Mouse (Mus musculus) liver, adult 2 months (tissue): ENCODE data around the gene Btn2a2. TPM values are rescaled to one million over a fixed set of nuclear protein-coding genes. Genes with fewer than 3 reads are reported as not detected.

ENCODE experiments used
- DNase-seq: peaks from one replicate; pipeline ENCODE4 v3.0.0-alpha.2; 2011; ENCODE audit warnings: low read depth, low spot score; ENCODE audit errors: extremely low read depth
- H3K27ac ChIP-seq: fragments of 200-500 bp; replicated peaks from 2 replicates; pipeline ENCODE4 v1.5.1; 2012; ENCODE audit warnings: low read depth, mild to moderate bottlenecking, control low read depth, inconsistent platforms, low read length; ENCODE audit not compliant: insufficient read depth
- H3K27me3 ChIP-seq: fragments of 200-500 bp; 2 replicates; pipeline ENCODE4 v1.6.1; 2012; ENCODE audit warnings: mild to moderate bottlenecking, moderate library complexity, low read length, inconsistent platforms; ENCODE audit not compliant: control insufficient read depth, insufficient read depth
- H3K36me3 ChIP-seq: fragments of 200-500 bp; 2 replicates; pipeline ENCODE4 v1.6.1; 2012; ENCODE audit warnings: low read length, inconsistent platforms; ENCODE audit not compliant: control insufficient read depth, insufficient read depth
- H3K4me1 ChIP-seq: fragments of 200-500 bp; 2 replicates; pipeline ENCODE4 v1.6.1; 2011; ENCODE audit warnings: low read length; ENCODE audit not compliant: control insufficient read depth, insufficient read depth
- H3K4me3 ChIP-seq: fragments of 200-500 bp; 2 replicates; pipeline ENCODE4 v1.5.1; 2011; ENCODE audit warnings: low read depth, mild to moderate bottlenecking, control low read depth, low read length, moderate library complexity; ENCODE audit not compliant: insufficient read depth
- H3K79me2 ChIP-seq: fragments of 200-500 bp; 2 replicates; pipeline ENCODE4 v1.6.1; 2012; ENCODE audit warnings: inconsistent platforms, mild to moderate bottlenecking, low read length, moderate library complexity; ENCODE audit not compliant: control insufficient read depth, insufficient read depth
- H3K9ac ChIP-seq: fragments of 200-500 bp; 2 replicates; pipeline ENCODE4 v1.6.1; 2012; ENCODE audit warnings: low read depth, mild to moderate bottlenecking, control low read depth, inconsistent platforms, low read length
- CTCF ChIP-seq: fragments of 200-500 bp; IDR thresholded peaks from 2 replicates; pipeline ENCODE4 v1.5.1; 2011; ENCODE audit warnings: low read depth, low read length, control low read depth
- POLR2A ChIP-seq: fragments of 200-500 bp; IDR thresholded peaks from 2 replicates; pipeline ENCODE4 v1.6.1; 2011; ENCODE audit warnings: low read length, control low read depth; ENCODE audit not compliant: insufficient read depth; ENCODE audit errors: extremely low read depth
- WGBS: fragments of 180-500 bp; shearing (Covaris S2); methylation state at CpG from one replicate; pipeline ENCODE4 v1.1.7; 2018; 5-methylcytosine and 5-hydroxymethylcytosine counted together
- polyA plus RNA-seq: library from polyadenylated mRNA; depleted of rRNA; stranded (reverse); fragments of >200 nt; gene quantifications from 2 replicates; pipeline ENCODE4 v1.2.3, GENCODE M21; 2012; rRNA removed
- total RNA-seq: library from RNA; depleted of rRNA; stranded (reverse); fragments of >200 nt; gene quantifications from 2 replicates; pipeline ENCODE4 v1.2.3, GENCODE M21; 2014; rRNA removed

Gene Btn2a2
- total and polyA plus RNA-seq, 2 experiments = not detected

- peak; percentile 87 for DNase-seq
- Histone ChIP-seq H3K79me2 (no peaks in the 10 kb centered on the region), H3K9ac (no peak overlapping the region), H3K4me3 (peak overlapping the region; percentile 27), H3K36me3 (no peaks in the 10 kb centered on the region), H3K27me3 (no peaks in the 10 kb centered on the region), H3K27ac (no peak overlapping the region), H3K4me1 (peaks cover 6% of the 10 kb centered on the region)
- under 1% methylated on average over 28 of the region's 28 CpGs for WGBS
- TF ChIP-seq CTCF = peak; percentile 90
- TF ChIP-seq POLR2A = peak; percentile 30; the same call in 1 of the 2 replicates
Observed at GRCm38 (mm10) chr13:23432562-23433201, 56.0 kb downstream of the Btn2a2 start.

- under 1% methylated on average over 15 of the region's 15 CpGs for WGBS
- H3K36me3 ChIP-seq = no peaks in the 10 kb centered on the region
- H3K27me3 ChIP-seq = no peaks in the 10 kb centered on the region
- peaks cover 6% of the 10 kb centered on the region for H3K4me1 ChIP-seq
- no peaks in the 10 kb centered on the region for H3K79me2 ChIP-seq
- DNase-seq = peak; percentile 90
- peak overlapping the region; percentile 64 for H3K4me3 ChIP-seq
- H3K9ac ChIP-seq = peak overlapping the region; percentile 79
- TF ChIP-seq POLR2A = no peak
- no peak for TF ChIP-seq CTCF
- peak overlapping the region; percentile 91 for H3K27ac ChIP-seq
Observed at GRCm38 (mm10) chr13:23431351-23431771, 57.3 kb downstream of the Btn2a2 start.

DNA sequence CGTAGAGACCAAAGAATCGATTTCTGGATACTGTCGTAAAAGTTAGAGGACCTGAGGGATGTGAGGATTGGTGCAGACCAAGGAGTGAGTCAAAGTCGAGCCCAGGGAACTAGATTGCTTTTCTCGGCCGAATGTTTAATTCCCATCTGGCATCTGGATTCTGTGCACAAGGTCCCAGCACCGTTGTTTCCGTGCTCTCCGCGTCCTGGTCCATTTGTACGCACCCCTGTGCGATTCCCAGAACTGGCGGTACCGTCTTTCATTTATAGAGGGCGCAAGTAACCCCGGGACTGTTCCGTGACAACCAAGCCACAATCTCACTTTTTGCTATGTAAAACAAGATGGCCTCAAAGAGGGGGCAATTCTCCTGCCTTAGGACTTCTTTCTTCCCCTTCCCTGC is 57.9 kb downstream of the Btn2a2 start:
- DNase-seq = peak; percentile 81

DNA sequence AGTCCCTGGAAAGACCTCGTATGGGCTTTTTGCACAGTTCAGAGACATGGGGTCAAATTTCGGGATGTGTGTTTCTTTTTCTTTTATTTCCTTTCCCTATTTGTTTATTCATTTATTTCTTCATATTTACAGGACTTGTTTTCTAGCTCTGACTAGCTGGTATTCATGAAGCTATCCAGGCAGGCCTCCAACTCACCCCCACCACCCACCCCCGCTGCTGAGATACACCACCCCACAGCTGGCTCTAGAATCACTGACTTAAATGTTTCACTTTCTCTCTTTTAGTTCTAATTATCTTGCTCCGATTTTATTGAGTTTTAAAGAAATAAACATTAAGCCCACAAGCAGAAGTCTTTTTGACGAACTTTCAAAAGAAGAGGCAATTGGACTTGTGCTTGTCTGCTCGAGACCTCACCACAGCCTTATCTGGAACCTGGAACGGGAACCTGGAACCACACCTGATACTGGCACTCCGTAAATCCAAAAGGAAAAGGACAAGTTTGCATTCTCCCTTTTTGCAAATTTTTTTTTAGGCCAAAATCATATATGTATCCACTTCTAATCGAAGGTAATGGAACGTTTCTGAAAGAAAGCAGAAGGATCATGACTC is 58.8 kb downstream of the Btn2a2 start:
- Histone ChIP-seq H3K27me3 (no peaks in the 10 kb centered on the region), H3K4me3 (peak overlapping the region; percentile 22; the same call in 1 of the 2 replicates), H3K79me2 (no peaks in the 10 kb centered on the region), H3K4me1 (peaks cover 3% of the 10 kb centered on the region; the same call in 1 of the 2 replicates), H3K27ac (no peak overlapping the region), H3K36me3 (no peaks in the 10 kb centered on the region), H3K9ac (no peak overlapping the region)
- TF ChIP-seq CTCF (no peak), POLR2A (no peak)
- 46% methylated on average over 10 of the region's 10 CpGs for WGBS
- peak; percentile 9 for DNase-seq

More for the DNA sequence above, 57.9 kb downstream of the Btn2a2 start:
- H3K4me3 ChIP-seq = peak overlapping the region; percentile 64
- no peaks in the 10 kb centered on the region for H3K79me2 ChIP-seq
- peaks cover 6% of the 10 kb centered on the region for H3K4me1 ChIP-seq
- peak overlapping the region; percentile 59 for H3K9ac ChIP-seq
- TF ChIP-seq CTCF = peak; percentile 44
- TF ChIP-seq POLR2A = no peak
- no peaks in the 10 kb centered on the region for H3K27me3 ChIP-seq
- WGBS = under 1% methylated on average over 17 of the region's 17 CpGs
- H3K36me3 ChIP-seq = no peaks in the 10 kb centered on the region
- 0 out of 2 replicates have a peak overlapping the region, but pooled peaks have one; percentile 11 for H3K27ac ChIP-seq

DNA sequence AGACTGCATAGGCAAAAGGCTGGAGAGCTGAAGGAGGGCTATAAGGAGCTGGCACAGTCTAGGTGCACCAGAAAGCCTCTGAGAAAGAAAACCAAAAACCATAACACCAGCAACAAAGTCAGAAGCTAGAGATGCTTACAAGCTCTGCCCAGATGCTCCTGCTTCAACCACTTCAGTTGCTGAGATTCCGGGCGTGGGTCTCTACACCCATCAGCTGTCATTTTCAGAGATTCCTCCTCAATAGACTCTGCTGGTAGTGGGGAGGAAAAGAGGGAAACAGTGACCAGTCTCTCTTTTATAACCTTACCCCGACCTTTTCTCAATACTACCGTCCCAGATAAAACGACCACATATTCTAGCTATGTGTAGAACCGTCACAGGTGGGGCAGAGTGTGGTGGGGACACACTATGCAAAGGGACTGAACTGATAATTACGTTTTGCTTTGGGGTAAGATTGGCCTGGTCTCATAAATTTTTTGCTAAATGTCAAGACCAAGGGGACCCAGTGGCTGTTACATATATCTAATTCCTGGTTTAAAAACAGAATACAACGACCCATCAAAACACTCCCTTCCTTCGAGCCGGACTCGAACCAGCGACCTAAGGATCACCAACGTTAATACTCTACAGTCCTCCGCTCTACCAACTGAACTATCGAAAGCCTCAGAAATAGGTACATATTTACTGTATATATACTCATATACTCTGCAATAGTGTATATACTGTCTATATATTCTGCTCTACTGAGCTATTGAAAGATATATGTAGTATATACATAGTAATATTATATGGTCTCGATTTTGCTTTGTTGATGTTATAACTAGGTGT is 60.3 kb downstream of the Btn2a2 start:
- H3K27me3 ChIP-seq = no peaks in the 10 kb centered on the region
- no peak for DNase-seq
- H3K9ac ChIP-seq = no peak overlapping the region
- H3K79me2 ChIP-seq = peaks cover 1% of the 10 kb centered on the region; the same call in 1 of the 2 replicates
- H3K36me3 ChIP-seq = no peaks in the 10 kb centered on the region
- 73% methylated on average over 16 of the region's 16 CpGs for WGBS
- no peak overlapping the region for H3K4me3 ChIP-seq
- no peak for TF ChIP-seq POLR2A
- no peak for TF ChIP-seq CTCF
- H3K4me1 ChIP-seq = peaks cover 3% of the 10 kb centered on the region; the same call in 1 of the 2 replicates
- no peak overlapping the region for H3K27ac ChIP-seq

Other genes starting within 250 kb of the Btn2a2 start
- not detected in 2 replicates for gene Vmn1r223, start 241.7 kb downstream of the Btn2a2 start, total RNA-seq
- gene Vmn1r223, start 241.7 kb downstream of the Btn2a2 start, polyA plus RNA-seq = not detected in 2 replicates
- 8.1 and 9.7 TPM in 2 replicates for gene Zfp322a, start 119.6 kb downstream of the Btn2a2 start, total RNA-seq
- gene Zfp322a, start 119.6 kb downstream of the Btn2a2 start, polyA plus RNA-seq = 0.60 and 1.3 TPM in 2 replicates
- 3.5 and 3.7 TPM in 2 replicates for gene Abt1, start 65.0 kb downstream of the Btn2a2 start, total RNA-seq
- 2.1 TPM in 2 replicates for gene Abt1, start 65.0 kb downstream of the Btn2a2 start, polyA plus RNA-seq
- gene Btn1a1, start 23.0 kb downstream of the Btn2a2 start, total RNA-seq = not detected in 2 replicates
- not detected in 2 replicates for gene Btn1a1, start 23.0 kb downstream of the Btn2a2 start, polyA plus RNA-seq
- 706 and 873 TPM in 2 replicates for gene Hist1h4h, start 42.2 kb upstream of the Btn2a2 start, total RNA-seq
- 8.5 and 26.7 TPM in 2 replicates for gene Hist1h4h, start 42.2 kb upstream of the Btn2a2 start, polyA plus RNA-seq
- 9.2 and 13.4 TPM in 2 replicates for gene Hist1h2af, start 45.0 kb upstream of the Btn2a2 start, total RNA-seq
- gene Hist1h2af, start 45.0 kb upstream of the Btn2a2 start, polyA plus RNA-seq = 2.1 and 2.9 TPM in 2 replicates
- 5.6 and 12.9 TPM in 2 replicates for gene Hist1h3g, start 46.6 kb upstream of the Btn2a2 start, total RNA-seq
- 0.26 TPM in 1 of 2 replicates, not detected in the other for gene Hist1h3g, start 46.6 kb upstream of the Btn2a2 start, polyA plus RNA-seq
- gene Hist1h2bh, start 54.5 kb upstream of the Btn2a2 start, total RNA-seq = 1.3 and 1.5 TPM in 2 replicates
- gene Hist1h2bh, start 54.5 kb upstream of the Btn2a2 start, polyA plus RNA-seq = 0.07 and 0.09 TPM in 2 replicates
- 11.1 and 14.2 TPM in 2 replicates for gene Hist1h3f, start 55.2 kb upstream of the Btn2a2 start, total RNA-seq
- gene Hist1h3f, start 55.2 kb upstream of the Btn2a2 start, polyA plus RNA-seq = 0.29 and 0.30 TPM in 2 replicates
- 77.8 and 101 TPM in 2 replicates for gene Hist1h4f, start 62.8 kb upstream of the Btn2a2 start, total RNA-seq
- gene Hist1h4f, start 62.8 kb upstream of the Btn2a2 start, polyA plus RNA-seq = 0.97 TPM in 1 of 2 replicates, not detected in the other
- gene Hist1h1d, start 64.4 kb upstream of the Btn2a2 start, total RNA-seq = 2.5 and 3.0 TPM in 2 replicates
- 0.02 and 0.12 TPM in 2 replicates for gene Hist1h1d, start 64.4 kb upstream of the Btn2a2 start, polyA plus RNA-seq
- 19.9 and 26.8 TPM in 2 replicates for gene Hist1h3e, start 73.5 kb upstream of the Btn2a2 start, total RNA-seq
- 2.1 and 2.6 TPM in 2 replicates for gene Hist1h3e, start 73.5 kb upstream of the Btn2a2 start, polyA plus RNA-seq
- gene Hist1h2ae, start 82.4 kb upstream of the Btn2a2 start, total RNA-seq = 2.8 and 6.6 TPM in 2 replicates
- 0.57 TPM in 2 replicates for gene Hist1h2ae, start 82.4 kb upstream of the Btn2a2 start, polyA plus RNA-seq
- 37.2 and 44.6 TPM in 2 replicates for gene Hist1h2bg, start 82.5 kb upstream of the Btn2a2 start, total RNA-seq
- 4.0 and 4.4 TPM in 2 replicates for gene Hist1h2bg, start 82.5 kb upstream of the Btn2a2 start, polyA plus RNA-seq
- 4.6 and 5.4 TPM in 2 replicates for gene Hist1h2bf, start 85.3 kb upstream of the Btn2a2 start, total RNA-seq
- gene Hist1h2bf, start 85.3 kb upstream of the Btn2a2 start, polyA plus RNA-seq = 0.39 TPM in 1 of 2 replicates, not detected in the other
- gene Hist1h2ad, start 85.5 kb upstream of the Btn2a2 start, total RNA-seq = 5.4 and 11.5 TPM in 2 replicates
- 1.1 TPM in 1 of 2 replicates, not detected in the other for gene Hist1h2ad, start 85.5 kb upstream of the Btn2a2 start, polyA plus RNA-seq
- 3.4 and 5.9 TPM in 2 replicates for gene Hist1h3d, start 86.9 kb upstream of the Btn2a2 start, total RNA-seq
- 0.48 and 0.87 TPM in 2 replicates for gene Hist1h3d, start 86.9 kb upstream of the Btn2a2 start, polyA plus RNA-seq
- 162 and 174 TPM in 2 replicates for gene Hist1h4d, start 92.7 kb upstream of the Btn2a2 start, total RNA-seq
- 2.1 and 2.8 TPM in 2 replicates for gene Hist1h4d, start 92.7 kb upstream of the Btn2a2 start, polyA plus RNA-seq
- gene Hist1h2be, start 132.3 kb upstream of the Btn2a2 start, total RNA-seq = 5.4 and 6.6 TPM in 2 replicates
- 0.28 and 0.60 TPM in 2 replicates for gene Hist1h2be, start 132.3 kb upstream of the Btn2a2 start, polyA plus RNA-seq
- gene Hist1h1e, start 133.7 kb upstream of the Btn2a2 start, total RNA-seq = 22.0 and 27.0 TPM in 2 replicates
- gene Hist1h1e, start 133.7 kb upstream of the Btn2a2 start, polyA plus RNA-seq = 0.73 and 0.77 TPM in 2 replicates
- 4.9 and 6.2 TPM in 2 replicates for gene Hist1h2ac, start 195.1 kb upstream of the Btn2a2 start, total RNA-seq
- 0.12 and 0.22 TPM in 2 replicates for gene Hist1h2ac, start 195.1 kb upstream of the Btn2a2 start, polyA plus RNA-seq
- gene Hist1h2bc, start 195.3 kb upstream of the Btn2a2 start, total RNA-seq = 228 and 265 TPM in 2 replicates
- 312 and 443 TPM in 2 replicates for gene Hist1h2bc, start 195.3 kb upstream of the Btn2a2 start, polyA plus RNA-seq
- gene Hist1h1t, start 207.0 kb upstream of the Btn2a2 start, total RNA-seq = not detected in 2 replicates
- gene Hist1h1t, start 207.0 kb upstream of the Btn2a2 start, polyA plus RNA-seq = not detected in 2 replicates
- 190 and 256 TPM in 2 replicates for gene Hist1h4c, start 209.6 kb upstream of the Btn2a2 start, total RNA-seq
- gene Hist1h4c, start 209.6 kb upstream of the Btn2a2 start, polyA plus RNA-seq = 0.95 and 3.1 TPM in 2 replicates
- gene Hfe, start 222.0 kb upstream of the Btn2a2 start, total RNA-seq = 30.4 and 35.3 TPM in 2 replicates
- 32.6 and 40.9 TPM in 2 replicates for gene Hfe, start 222.0 kb upstream of the Btn2a2 start, polyA plus RNA-seq
- gene Hist1h1c, start 250.0 kb upstream of the Btn2a2 start, total RNA-seq = 43.6 and 68.1 TPM in 2 replicates
- gene Hist1h1c, start 250.0 kb upstream of the Btn2a2 start, polyA plus RNA-seq = 20.9 and 31.6 TPM in 2 replicates